Mouse (Mus musculus): Measurements from ENCODE around the gene Rpp14.

- TF ChIP-seq POLR2A (IDR thresholded peaks at IDR 0.05; ENCODE audit: borderline replicate concordance, insufficient read depth, low read length) (no peak), CTCF (IDR thresholded peaks at IDR 0.05; ENCODE audit: borderline replicate concordance, insufficient read depth, low read depth, low read length) (no peak)
Observed at GRCm38 (mm10) chr14:8089016-8089415, 8.8 kb downstream of the Rpp14 start.

Data from cerebellum, adult 2 months (tissue).